Mouse (Mus musculus) heart, postnatal 0 days (tissue): Measurements from ENCODE around the gene Mn1. TPM values are rescaled to one million over a fixed set of nuclear protein-coding genes. Genes with fewer than 3 reads are reported as not detected.

Source experiments
- ATAC-seq: fragments of 200-750 bp; cut with Nextera tagmentation; 2 replicates; pipeline ENCODE4 v1.8.0; 2017; ENCODE audit warnings: low read depth, moderate number of reproducible peaks, moderate library complexity; ENCODE audit not compliant: insufficient read depth
- DNase-seq: peaks from one replicate; pipeline ENCODE4 v3.0.0-alpha.2; 2016; ENCODE audit warnings: low spot score
- H3K27ac ChIP-seq: fragments of 300-500 bp; sonication (generic); 2 replicates; pipeline ENCODE4 v1.5.1; 2014; ENCODE audit warnings: low read depth, mild to moderate bottlenecking
- H3K27me3 ChIP-seq: fragments of 300-500 bp; sonication (generic); 2 replicates; pipeline ENCODE4 v1.6.1; 2014; ENCODE audit warnings: low read length, mixed read lengths; ENCODE audit not compliant: control insufficient read depth, insufficient read depth
- H3K36me3 ChIP-seq: fragments of 300-500 bp; sonication (generic); replicated peaks from 2 replicates; pipeline ENCODE4 v1.6.1; 2014; ENCODE audit warnings: low read length, mixed read lengths; ENCODE audit not compliant: control insufficient read depth, insufficient read depth
- H3K4me1 ChIP-seq: fragments of 300-500 bp; sonication (generic); 2 replicates; pipeline ENCODE4 v1.6.1; 2014; ENCODE audit warnings: antibody characterized with exemption; ENCODE audit not compliant: control insufficient read depth, insufficient read depth
- H3K4me2 ChIP-seq: fragments of 300-500 bp; sonication (generic); 2 replicates; pipeline ENCODE4 v1.6.1; 2014; ENCODE audit warnings: low read depth, mild to moderate bottlenecking, low read length, moderate library complexity
- H3K4me3 ChIP-seq: fragments of 300-500 bp; sonication (generic); 2 replicates; pipeline ENCODE4 v1.5.1; 2014; ENCODE audit warnings: low read depth, low read length
- H3K9ac ChIP-seq: fragments of 300-500 bp; sonication (generic); replicated peaks from 2 replicates; pipeline ENCODE4 v1.6.1; 2014; ENCODE audit warnings: low read depth, low read length, mixed read lengths
- H3K9me3 ChIP-seq: fragments of 300-500 bp; sonication (generic); replicated peaks from 2 replicates; pipeline ENCODE4 v1.6.1; 2016; ENCODE audit warnings: low read length; ENCODE audit not compliant: control insufficient read depth
- CTCF ChIP-seq: IDR thresholded peaks from 2 replicates; pipeline ENCODE4 v1.5.1; 2016; ENCODE audit warnings: antibody characterized with exemption, control low read depth, low read depth
- EP300 ChIP-seq: IDR thresholded peaks from 2 replicates; pipeline ENCODE4 v1.6.1; 2016; ENCODE audit warnings: antibody characterized with exemption, low read depth
- WGBS: fragments of 180-500 bp; shearing (Covaris S2); extraction: QIAGEN DNeasy Blood & Tissue Kit; methylation state at CpG from one replicate; pipeline ENCODE4 v1.1.7; 2014; 5-methylcytosine and 5-hydroxymethylcytosine counted together
- polyA plus RNA-seq: library from polyadenylated mRNA; unstranded; fragments of >200 nt; fragmentation: Nextera tagmentation; extraction: Ambion mirVana; gene quantifications from 2 replicates; pipeline ENCODE4 v1.2.1, GENCODE M21; 2015
- total RNA-seq: library from RNA; depleted of rRNA; stranded (reverse); fragments of >200 nt; gene quantifications from 2 replicates; pipeline ENCODE4 v1.2.3, GENCODE M21; 2014; ENCODE audit warnings: low replicate concordance

The Mn1 gene
- total and polyA plus RNA-seq, 2 experiments from 2014 or later, result 4.5 to 16.4 TPM

DNA sequence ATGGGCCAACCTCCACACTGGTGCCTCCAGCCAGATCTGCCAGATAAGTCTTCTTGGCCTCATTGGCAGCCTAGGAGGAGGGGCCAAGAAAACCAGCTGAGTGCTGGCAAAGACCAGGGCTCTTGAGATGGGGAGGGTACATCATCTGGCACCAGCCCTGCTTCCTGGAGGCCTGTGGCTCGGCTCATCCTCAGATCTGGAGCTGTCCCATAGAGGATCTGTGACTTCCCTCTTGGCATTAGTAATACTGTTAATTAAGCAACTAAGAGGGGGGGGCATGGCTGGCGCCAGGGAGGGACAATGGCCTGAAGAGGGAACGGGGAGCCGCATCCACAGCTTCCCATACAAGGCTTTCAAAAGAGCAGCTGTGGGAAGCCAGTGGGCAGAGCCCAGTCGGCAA, 58.6 kb downstream of the Mn1 start:
- DNase-seq, result no peak
- TF ChIP-seq EP300 (no peak), CTCF (no peak)
- H3K27ac ChIP-seq, result no peak overlapping the region
- no peaks in the 10 kb centered on the region for H3K36me3 ChIP-seq
- H3K9me3 ChIP-seq, result no peaks in the 10 kb centered on the region
- 91% methylated on average over 5 of the region's 5 CpGs for WGBS
- no peak for ATAC-seq
- H3K4me2 ChIP-seq, result no peak overlapping the region
- H3K4me3 ChIP-seq, result no peak overlapping the region
- H3K9ac ChIP-seq, result no peak overlapping the region
- H3K4me1 ChIP-seq, result peaks cover 8% of the 10 kb centered on the region; the same call in 1 of the 2 replicates
- H3K27me3 ChIP-seq, result no peaks in the 10 kb centered on the region

- Histone ChIP-seq H3K36me3 (no peaks in the 10 kb centered on the region), H3K4me2 (no peak overlapping the region), H3K9ac (no peak overlapping the region), H3K4me3 (no peak overlapping the region), H3K4me1 (peaks cover 8% of the 10 kb centered on the region; the same call in 1 of the 2 replicates), H3K9me3 (no peaks in the 10 kb centered on the region), H3K27ac (no peak overlapping the region), H3K27me3 (no peaks in the 10 kb centered on the region)
- TF ChIP-seq EP300 (no peak), CTCF (no peak)
- ATAC-seq (no peak), DNase-seq (no peak)
- 86% methylated on average over 6 of the region's 6 CpGs for WGBS
Observed at GRCm38 (mm10) chr5:111476141-111476540, 59.0 kb downstream of the Mn1 start.

DNA sequence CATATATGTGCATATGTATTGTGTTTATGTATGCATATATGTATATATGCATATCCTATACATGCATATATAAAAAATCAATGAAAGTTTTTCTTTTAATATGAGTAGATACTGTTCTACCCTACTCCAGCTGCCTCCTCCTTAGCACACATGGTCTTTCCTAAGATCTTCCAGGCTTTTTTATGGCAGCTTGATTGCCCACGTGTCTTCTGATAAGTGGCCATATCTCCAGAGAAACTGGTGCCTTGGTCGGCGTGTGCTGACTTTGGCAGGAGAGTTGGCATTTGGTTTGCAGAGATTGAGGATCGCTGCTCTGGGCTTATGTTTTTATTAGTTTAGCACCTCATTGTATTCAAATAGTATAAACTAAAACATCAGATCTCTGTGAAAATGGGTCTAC, 68.7 kb downstream of the Mn1 start:
- Histone ChIP-seq H3K36me3 (no peaks in the 10 kb centered on the region), H3K27me3 (no peaks in the 10 kb centered on the region), H3K4me2 (no peak overlapping the region), H3K9ac (no peak overlapping the region), H3K27ac (no peak overlapping the region), H3K9me3 (no peaks in the 10 kb centered on the region), H3K4me1 (0 out of 2 replicates have a peak, but pooled peaks cover 2% of the 10 kb centered on the region), H3K4me3 (no peak overlapping the region)
- ATAC-seq, result no peak
- WGBS, result 27% methylated on average over 4 of the region's 4 CpGs
- TF ChIP-seq CTCF (no peak), EP300 (no peak)
- no peak for DNase-seq

- TF ChIP-seq CTCF, result no peak
- TF ChIP-seq EP300, result no peak
- WGBS, result 71% methylated on average over 7 of the region's 7 CpGs
- no peaks in the 10 kb centered on the region for H3K36me3 ChIP-seq
- H3K27ac ChIP-seq, result no peak overlapping the region
- H3K4me3 ChIP-seq, result no peak overlapping the region
- H3K4me1 ChIP-seq, result peaks cover 20% of the 10 kb centered on the region
- DNase-seq (no peak), ATAC-seq (no peak)
- H3K4me2 ChIP-seq, result no peak overlapping the region
- no peaks in the 10 kb centered on the region for H3K9me3 ChIP-seq
- no peak overlapping the region for H3K9ac ChIP-seq
- H3K27me3 ChIP-seq, result no peaks in the 10 kb centered on the region
Observed at GRCm38 (mm10) chr5:111489022-111489616, 72.0 kb downstream of the Mn1 start.

DNA sequence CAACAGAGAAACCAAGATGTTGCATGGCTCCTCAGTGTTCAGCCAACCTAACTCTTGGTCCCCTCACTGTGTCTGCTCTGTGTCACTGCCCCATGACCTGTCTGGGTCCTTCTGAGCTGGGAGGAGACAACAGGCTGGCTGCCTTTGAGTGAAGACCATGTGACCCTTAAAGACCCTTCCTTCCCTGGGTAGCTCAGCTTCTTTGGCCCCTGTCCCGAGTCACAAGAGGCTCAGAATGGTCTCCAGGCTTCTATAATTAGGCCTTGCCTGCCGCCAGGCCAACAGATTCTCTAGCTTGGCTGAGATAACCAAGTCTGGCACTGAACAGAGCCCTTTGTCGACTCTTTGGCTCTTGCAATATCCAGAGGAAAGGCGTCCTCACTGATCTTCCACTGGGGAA, 73.4 kb downstream of the Mn1 start:
- DNase-seq (peak; percentile 82), ATAC-seq (peak; percentile 84)
- Histone ChIP-seq H3K9me3 (no peaks in the 10 kb centered on the region), H3K4me2 (peak overlapping the region; percentile 45), H3K27ac (peak overlapping the region; percentile 85), H3K27me3 (no peaks in the 10 kb centered on the region), H3K4me1 (peaks cover 20% of the 10 kb centered on the region), H3K36me3 (no peaks in the 10 kb centered on the region), H3K4me3 (no peak overlapping the region), H3K9ac (0 out of 2 replicates have a peak overlapping the region, but pooled peaks have one; percentile 26)
- TF ChIP-seq EP300 (peak; percentile 81), CTCF (no peak)
- WGBS, result 13% methylated on average over 4 of the region's 4 CpGs

DNA sequence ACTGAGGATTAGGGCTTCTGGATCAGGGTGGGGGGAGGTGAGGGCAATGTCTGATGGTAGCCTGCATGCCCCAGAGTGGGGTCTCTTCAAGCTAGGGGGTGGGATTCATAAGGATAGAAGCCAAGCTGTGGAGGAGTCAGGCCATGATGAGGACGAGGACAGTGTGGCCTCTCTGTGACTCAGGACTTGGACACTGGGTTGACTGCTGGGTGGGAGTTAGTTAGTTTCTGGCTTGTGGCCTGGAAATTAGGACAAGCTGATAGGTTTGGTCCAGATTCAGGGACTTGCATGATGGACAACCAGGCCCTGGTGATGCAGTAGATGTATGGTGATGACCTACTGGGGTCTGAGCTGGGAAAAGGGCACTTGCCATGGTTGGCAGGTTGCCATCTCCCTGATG, 74.3 kb downstream of the Mn1 start:
- peak overlapping the region; percentile 45 for H3K4me2 ChIP-seq
- peak overlapping the region; percentile 85 for H3K27ac ChIP-seq
- TF ChIP-seq CTCF (no peak), EP300 (no peak)
- H3K9me3 ChIP-seq, result no peaks in the 10 kb centered on the region
- ATAC-seq (no peak), DNase-seq (no peak)
- H3K9ac ChIP-seq, result no peak overlapping the region
- no peaks in the 10 kb centered on the region for H3K36me3 ChIP-seq
- no peak overlapping the region for H3K4me3 ChIP-seq
- H3K27me3 ChIP-seq, result peaks cover 4% of the 10 kb centered on the region; the same call in 1 of the 2 replicates
- H3K4me1 ChIP-seq, result peaks cover 20% of the 10 kb centered on the region
- WGBS, result 21% methylated on average over 1 of the region's 1 CpGs
